Mouse (Mus musculus) activated CD4-positive, CD25-positive, alpha-beta regulatory T cell, adult 4 months (primary cell): ENCODE measurements at regions not wholly inside any gene's neighbourhood (a gene's known extent, or its start where the extent isn't known, plus 50 kb on each side); places are given as distances from the start of the nearest gene placed in this dataset.
"Not testable (repeated sequence)": the region's sequence is repeated elsewhere in the genome, so short reads cannot be mapped to it uniquely, and the experiment has no call there.

Experiments used
- ATAC-seq: one replicate; pipeline ENCODE4 v1.8.0; 2017

- ATAC-seq, result no peak
These were observed 200.4 kb downstream of the Fam43a start for GRCm38 (mm10) chr16:30799699-30800483.

- no peak for ATAC-seq
These were observed 204.5 kb downstream of the Fam43a start for GRCm38 (mm10) chr16:30804018-30804417.

- ATAC-seq, result not testable (repeated sequence)
These were observed 206.7 kb downstream of the Fam43a start for GRCm38 (mm10) chr16:30806206-30806605.

- ATAC-seq, result no peak
These were observed 219.1 kb downstream of the Fam43a start for GRCm38 (mm10) chr16:30818541-30819120.

GRCm38 (mm10) chr16:30819342-30819741, 219.8 kb downstream of the Fam43a start:
- no peak for ATAC-seq

- ATAC-seq, result no peak
These were observed 220.7 kb downstream of the Fam43a start for GRCm38 (mm10) chr16:30820234-30820633.

GRCm38 (mm10) chr16:30820761-30821160, 221.2 kb downstream of the Fam43a start:
- no peak for ATAC-seq

GRCm38 (mm10) chr16:30821191-30821910, 221.8 kb downstream of the Fam43a start:
- no peak for ATAC-seq

GRCm38 (mm10) chr16:30821911-30822578, 222.5 kb downstream of the Fam43a start:
- no peak for ATAC-seq

- ATAC-seq, result no peak
These were observed 226.6 kb downstream of the Fam43a start for GRCm38 (mm10) chr16:30826128-30826527.

GRCm38 (mm10) chr16:30827901-30828608, 228.5 kb downstream of the Fam43a start:
- ATAC-seq, result no peak

GRCm38 (mm10) chr16:30834561-30834960, 235.0 kb downstream of the Fam43a start:
- ATAC-seq, result no peak

- peak; percentile 59 for ATAC-seq
These were observed 236.2 kb downstream of the Fam43a start for GRCm38 (mm10) chr16:30835678-30836077.

- ATAC-seq, result no peak
These were observed 238.4 kb downstream of the Xxylt1 start for GRCm38 (mm10) chr16:30842831-30843230.

- ATAC-seq, result no peak
These were observed 228.6 kb downstream of the Xxylt1 start for GRCm38 (mm10) chr16:30852595-30852994.

- ATAC-seq, result no peak
These were observed 226.5 kb downstream of the Xxylt1 start for GRCm38 (mm10) chr16:30854716-30855115.

GRCm38 (mm10) chr16:30857656-30858055, 223.6 kb downstream of the Xxylt1 start:
- ATAC-seq, result no peak

- ATAC-seq, result no peak
These were observed 211.9 kb downstream of the Xxylt1 start for GRCm38 (mm10) chr16:30869136-30869909.

GRCm38 (mm10) chr16:30870110-30870509, 211.1 kb downstream of the Xxylt1 start:
- ATAC-seq, result no peak

- ATAC-seq, result no peak
These were observed 210.6 kb downstream of the Xxylt1 start for GRCm38 (mm10) chr16:30870676-30871075.

GRCm38 (mm10) chr16:30872147-30872546, 209.1 kb downstream of the Xxylt1 start:
- ATAC-seq, result no peak
